Mouse (Mus musculus) cerebellum, adult 18-20 months (tissue): ENCODE results near the gene Pdlim5.
"Not testable (repeated sequence)": the region's sequence is repeated elsewhere in the genome, so short reads cannot be mapped to it uniquely, and the experiment has no call there.

Experiments used
- DNase-seq, 2 experiments: peaks; one replicate each; pipeline ENCODE4 v3.0.0; 2021

Pdlim5 gene

DNA sequence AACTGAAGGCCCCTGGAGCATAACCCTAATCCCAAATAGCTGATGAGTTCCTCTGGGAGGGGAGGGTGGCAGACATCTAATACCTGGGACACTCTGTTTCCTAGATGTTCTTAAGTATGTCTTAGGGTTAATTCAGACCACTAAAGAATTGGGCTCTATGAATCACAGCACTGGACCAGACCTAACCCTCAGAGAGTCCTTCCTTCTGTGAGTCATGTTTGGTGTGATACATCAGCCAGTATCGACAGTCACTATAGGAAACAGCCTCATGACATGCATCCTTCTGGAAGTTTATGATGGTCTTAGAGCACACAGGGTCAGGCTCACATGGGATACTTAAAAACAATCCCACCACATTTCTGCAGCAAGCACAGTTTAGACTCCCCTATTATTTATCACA, 143.4 kb downstream of the Pdlim5 start:
- no peak for DNase-seq

DNA sequence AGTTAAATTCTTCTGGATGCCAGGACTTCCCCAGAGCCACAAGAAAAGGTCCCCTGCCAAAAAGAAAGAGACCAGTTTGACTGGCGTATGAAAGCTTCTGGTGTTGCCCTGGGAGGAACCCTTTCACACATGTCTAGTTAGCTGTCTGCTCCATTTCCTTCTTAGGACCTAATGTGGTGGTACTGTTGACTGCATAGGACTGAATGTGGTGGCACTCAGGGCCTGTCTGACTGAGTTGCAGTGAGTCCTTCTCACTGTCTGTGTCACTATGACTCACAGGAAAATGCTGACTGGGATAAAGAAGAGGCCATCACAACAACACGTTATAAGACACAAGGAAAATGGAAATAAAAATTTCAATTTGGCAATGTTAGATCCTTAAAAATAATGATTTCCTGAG, 146.0 kb downstream of the Pdlim5 start:
- no peak for DNase-seq

GRCm38 (mm10) chr3:142243263-142243662, 152.2 kb downstream of the Pdlim5 start:
- no peak for DNase-seq

- DNase-seq = no peak
These were observed 156.2 kb downstream of the Pdlim5 start for GRCm38 (mm10) chr3:142239298-142239697.

DNA sequence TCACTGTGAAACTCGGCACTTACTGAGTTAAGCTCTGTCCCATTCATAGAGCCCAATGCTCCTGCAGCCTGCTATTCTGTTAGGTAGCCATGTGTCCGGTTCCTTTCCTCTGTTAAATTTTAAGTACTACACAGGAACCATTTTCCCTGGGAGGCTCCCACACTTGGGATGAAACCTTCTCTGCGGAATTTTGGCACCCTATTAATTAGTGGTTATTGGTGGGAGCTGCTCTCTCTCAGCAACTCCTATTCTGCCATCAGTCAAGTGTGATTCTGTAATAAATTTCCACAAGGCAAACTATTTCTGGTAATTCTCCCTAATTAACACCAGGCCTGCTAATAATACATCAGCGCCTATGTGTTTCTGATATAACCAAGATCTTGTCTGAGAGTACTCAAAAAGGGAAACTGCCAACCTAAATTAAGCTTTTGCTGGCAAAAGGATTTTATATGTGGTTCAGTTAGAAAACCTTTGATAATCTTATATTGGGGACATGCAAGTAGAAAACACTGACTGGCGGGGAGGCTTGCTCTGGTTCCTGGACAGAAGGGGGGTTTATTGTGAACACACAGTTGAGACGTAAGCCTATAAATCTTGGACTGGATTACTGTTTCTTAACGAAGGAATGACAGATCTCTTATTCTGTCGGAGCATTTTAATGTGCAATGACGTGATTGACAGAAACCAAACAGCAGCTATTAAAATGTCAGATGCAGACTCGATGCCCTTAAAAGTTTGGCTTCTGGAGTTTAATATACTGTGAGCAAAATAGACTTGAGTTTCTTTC, 157.0 kb downstream of the Pdlim5 start:
- no peak for DNase-seq

GRCm38 (mm10) chr3:142237621-142238020, 157.9 kb downstream of the Pdlim5 start:
- no peak for DNase-seq

DNA sequence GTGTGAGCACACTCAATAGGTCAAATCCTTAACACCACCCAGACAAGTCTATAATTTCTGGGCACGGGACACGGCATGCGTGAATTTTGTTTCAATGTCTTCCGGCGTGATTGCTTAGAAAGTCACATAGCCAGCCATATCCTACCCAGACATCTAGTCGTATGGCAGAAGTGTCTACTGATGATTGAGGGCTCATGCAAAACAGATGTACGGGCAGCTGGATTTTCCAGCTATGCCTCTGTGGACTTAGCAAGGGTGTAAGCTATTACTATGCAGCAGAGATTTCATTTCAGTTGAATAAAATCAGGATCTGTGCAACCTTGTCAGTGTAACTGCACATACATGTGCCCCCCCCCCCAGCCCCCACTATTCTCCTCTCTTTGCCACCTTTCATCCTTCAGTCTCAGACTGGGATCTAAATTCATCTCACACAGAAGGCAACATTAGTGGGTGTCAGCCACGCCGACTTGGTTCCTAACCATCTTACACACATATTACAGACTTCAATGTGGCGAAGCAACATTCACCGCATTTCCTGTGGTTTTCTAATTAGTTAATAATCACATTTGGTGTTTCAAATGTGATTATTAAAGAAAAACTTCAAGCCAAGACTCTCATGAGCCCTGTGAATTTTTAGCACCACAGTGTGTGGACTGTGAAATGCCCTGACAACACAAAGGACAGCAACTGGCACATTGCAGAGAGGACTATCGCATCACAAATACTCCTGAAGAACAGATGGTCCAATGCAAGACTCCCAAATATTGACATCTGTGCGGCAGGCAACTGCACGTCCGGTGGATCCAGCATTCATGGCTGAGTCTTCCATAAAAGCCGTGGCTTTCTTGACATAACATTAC, 161.7 kb downstream of the Pdlim5 start:
- DNase-seq = no peak

DNA sequence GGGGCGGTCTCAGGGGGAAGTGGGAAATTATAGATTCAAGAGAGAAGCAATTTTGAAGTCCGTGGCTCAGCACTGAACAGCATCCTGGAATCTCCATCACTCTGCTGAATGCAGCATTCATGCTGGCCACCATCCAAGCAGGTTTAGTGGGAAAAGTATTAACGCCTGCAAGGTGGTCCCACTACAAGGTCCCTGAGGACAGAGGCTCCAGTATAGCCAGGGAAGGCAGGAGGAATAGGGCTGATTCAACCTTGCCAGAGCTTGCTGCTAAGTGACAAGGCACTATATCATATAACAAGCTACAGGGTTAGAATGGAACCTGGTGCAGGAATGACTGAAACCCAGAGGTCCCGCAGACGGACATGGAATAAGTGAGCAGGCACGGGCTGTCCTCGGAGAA, 166.8 kb downstream of the Pdlim5 start:
- no peak for DNase-seq

DNA sequence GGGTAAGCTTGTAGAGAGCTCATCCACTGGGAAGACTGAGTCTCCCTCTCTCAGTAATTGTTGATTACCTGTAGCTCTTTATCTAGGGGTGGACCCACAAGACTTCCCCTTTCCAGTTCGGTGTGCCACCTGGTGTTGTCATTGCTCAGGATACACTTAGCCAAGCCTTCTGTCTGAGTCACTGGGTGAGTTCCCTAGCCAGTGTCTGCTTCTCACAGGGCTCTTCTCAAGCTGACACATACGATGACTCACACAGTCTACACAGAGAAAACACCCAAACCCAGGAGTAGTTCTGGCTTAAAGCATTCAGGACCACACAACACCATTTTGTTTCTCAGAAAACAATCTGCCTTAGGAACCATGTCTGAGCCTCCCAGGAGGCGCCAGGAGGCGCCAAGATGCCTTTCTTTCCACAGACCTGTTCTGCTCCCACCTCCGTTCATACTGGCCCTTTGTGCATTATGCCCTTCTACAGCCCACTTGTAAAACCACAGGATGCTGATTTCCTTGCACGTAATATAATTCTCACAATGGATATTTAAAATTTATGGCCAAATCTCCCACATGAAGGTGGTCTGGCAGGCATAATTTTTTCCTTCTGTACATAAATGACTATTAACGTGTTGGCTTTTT, 172.9 kb downstream of the Pdlim5 start:
- DNase-seq = no peak

- DNase-seq = no peak
These were observed 175.6 kb downstream of the Pdlim5 start for GRCm38 (mm10) chr3:142219910-142220309.

- no peak for DNase-seq
These were observed 182.7 kb downstream of the Pdlim5 start for GRCm38 (mm10) chr3:142212821-142213220.

- no peak for DNase-seq
These were observed 183.3 kb downstream of the Pdlim5 start for GRCm38 (mm10) chr3:142212186-142212585.

GRCm38 (mm10) chr3:142209981-142210380, 185.5 kb downstream of the Pdlim5 start:
- no peak for DNase-seq

GRCm38 (mm10) chr3:142209057-142209456, 186.4 kb downstream of the Pdlim5 start:
- no peak for DNase-seq

DNA sequence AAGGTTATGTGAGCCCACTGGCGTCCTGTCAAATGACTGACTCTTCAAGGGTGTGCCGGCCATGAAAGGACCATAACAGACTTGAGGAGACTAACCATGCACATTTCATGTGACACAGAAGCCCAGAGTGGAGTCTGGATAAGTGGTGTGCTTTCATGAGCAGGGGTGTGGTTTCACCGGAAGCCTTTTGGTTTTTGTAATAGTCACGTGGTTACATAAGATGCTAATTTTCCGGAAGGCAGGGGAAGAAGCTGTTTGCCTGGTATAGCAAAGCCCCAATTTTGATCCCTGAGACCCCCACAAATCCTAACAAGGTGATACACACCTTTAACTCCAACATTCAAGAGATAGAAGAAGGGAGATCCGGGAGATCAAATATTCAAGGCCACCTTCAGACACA, 188.0 kb downstream of the Pdlim5 start:
- DNase-seq = no peak

- no peak for DNase-seq
These were observed 189.2 kb downstream of the Pdlim5 start for GRCm38 (mm10) chr3:142206316-142206715.

DNA sequence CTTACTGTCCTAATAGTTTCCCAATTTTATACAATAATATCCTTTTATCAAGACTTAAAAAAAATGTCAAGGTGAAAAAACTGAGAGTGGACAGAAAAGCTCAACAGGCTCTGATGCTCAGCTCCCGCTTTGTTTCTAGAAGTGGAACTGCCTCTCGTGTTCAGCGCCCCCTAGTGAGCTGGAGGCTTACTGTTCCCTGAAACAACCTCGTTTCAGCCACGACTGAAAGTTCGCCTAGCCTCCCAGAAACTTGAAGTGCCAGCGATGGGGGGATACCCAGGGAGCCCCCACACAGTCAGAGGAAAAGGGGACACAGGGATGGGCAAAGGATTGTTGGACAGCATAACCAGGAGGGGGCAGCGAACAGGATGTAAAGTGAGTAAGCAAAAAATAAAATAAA, 199.4 kb downstream of the Pdlim5 start:
- DNase-seq = no peak

DNA sequence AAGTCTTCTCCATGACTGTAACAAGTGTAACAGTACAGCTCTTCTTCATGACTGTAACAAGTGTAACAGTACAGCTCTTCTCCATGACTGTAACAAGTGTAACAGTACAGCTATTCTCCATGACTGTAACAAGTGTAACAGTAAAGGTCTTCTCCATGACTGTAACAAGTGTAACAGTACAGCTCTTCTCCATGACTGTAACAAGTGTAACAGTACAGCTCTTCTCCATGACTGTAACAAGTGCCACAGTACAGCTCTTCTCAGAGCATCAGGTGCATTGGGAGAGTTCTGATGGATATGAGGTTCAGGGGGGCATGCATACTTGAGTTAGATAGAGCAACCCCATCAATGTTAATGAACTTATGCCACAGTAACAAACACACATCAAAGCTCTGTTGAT, 203.9 kb downstream of the Pdlim5 start:
- not testable (repeated sequence) for DNase-seq
